Mouse (Mus musculus) stomach, embryonic 15.5 days (tissue): ENCODE measurements around the gene Nedd4. TPM values are rescaled to one million over a fixed set of nuclear protein-coding genes. Genes with fewer than 3 reads are reported as not detected.

Experiments used
- ATAC-seq: fragments of 200-750 bp; cut with Nextera tagmentation; 2 replicates; pipeline ENCODE4 v1.8.0; 2017; ENCODE audit warnings: low read depth, moderate number of reproducible peaks, moderate TSS enrichment; ENCODE audit not compliant: insufficient read depth, low FRiP score
- H3K27ac ChIP-seq: fragments of 300-500 bp; sonication (generic); 2 replicates; pipeline ENCODE4 v1.5.1; 2015; ENCODE audit warnings: mild to moderate bottlenecking, inconsistent platforms
- H3K27me3 ChIP-seq: fragments of 300-500 bp; sonication (generic); replicated peaks from 2 replicates; pipeline ENCODE4 v1.6.1; 2015; ENCODE audit warnings: inconsistent platforms
- H3K36me3 ChIP-seq: fragments of 300-500 bp; sonication (generic); 2 replicates; pipeline ENCODE4 v1.6.1; 2015; ENCODE audit warnings: inconsistent platforms
- H3K4me1 ChIP-seq: fragments of 300-500 bp; sonication (generic); 2 replicates; pipeline ENCODE4 v1.6.1; 2015; ENCODE audit warnings: inconsistent platforms
- H3K4me2 ChIP-seq: fragments of 300-500 bp; sonication (generic); 2 replicates; pipeline ENCODE4 v1.6.1; 2015; ENCODE audit warnings: mild to moderate bottlenecking, inconsistent platforms
- H3K4me3 ChIP-seq: fragments of 300-500 bp; sonication (generic); replicated peaks from 2 replicates; pipeline ENCODE4 v1.5.1; 2015; ENCODE audit warnings: inconsistent platforms
- H3K9ac ChIP-seq: fragments of 300-500 bp; sonication (generic); 2 replicates; pipeline ENCODE4 v1.6.1; 2015; ENCODE audit warnings: inconsistent platforms
- H3K9me3 ChIP-seq: fragments of 300-500 bp; sonication (generic); 2 replicates; pipeline ENCODE4 v1.6.1; 2016; ENCODE audit warnings: inconsistent platforms
- WGBS: fragments of 180-500 bp; shearing (Covaris S2); methylation state at CpG from one replicate; pipeline ENCODE4 v1.1.7; 2015; 5-methylcytosine and 5-hydroxymethylcytosine counted together
- polyA plus RNA-seq: library from polyadenylated mRNA; unstranded; fragments of >200 nt; fragmentation: Nextera tagmentation; extraction: Ambion mirVana; gene quantifications from 2 replicates; pipeline ENCODE4 v1.2.1, GENCODE M21; 2015

Nedd4 gene
- polyA plus RNA-seq, 1 experiment from 2014 or later: 502 TPM

- Histone ChIP-seq H3K36me3 (no peaks in the 10 kb centered on the region), H3K4me2 (no peak overlapping the region), H3K9ac (no peak overlapping the region), H3K9me3 (no peaks in the 10 kb centered on the region), H3K27me3 (no peaks in the 10 kb centered on the region), H3K4me1 (peaks cover 7% of the 10 kb centered on the region; the same call in 1 of the 2 replicates), H3K27ac (no peak overlapping the region), H3K4me3 (no peak overlapping the region)
- ATAC-seq: peak; percentile 66; the same call in 1 of the 2 replicates
- 63% methylated on average over 6 of the region's 6 CpGs for WGBS
Observed at GRCm38 (mm10) chr9:72654593-72655242, 7.4 kb upstream of the Nedd4 start.

- ATAC-seq: no peak
- 63% methylated on average over 5 of the region's 5 CpGs for WGBS
Observed at GRCm38 (mm10) chr9:72655602-72656001, 6.5 kb upstream of the Nedd4 start.

DNA sequence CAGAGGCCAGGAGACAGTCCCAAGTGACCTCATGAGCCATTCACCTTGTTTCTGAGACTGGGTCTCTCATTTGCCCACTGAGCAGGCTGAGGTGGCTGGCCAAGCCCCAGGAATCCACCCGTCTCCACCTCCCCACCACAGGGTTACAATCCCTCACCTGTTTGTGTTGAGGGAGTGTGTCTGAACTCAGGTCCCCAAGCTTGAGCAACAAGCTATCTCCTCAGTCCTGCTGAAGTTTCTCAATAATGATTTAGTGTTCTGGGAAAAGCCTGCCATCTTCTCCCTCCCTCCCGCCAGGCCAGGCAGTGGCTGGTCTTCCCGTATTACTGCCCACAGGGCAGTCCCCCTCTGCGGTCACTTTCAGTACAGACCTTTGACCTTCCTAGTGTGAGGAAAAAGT is 5.7 kb upstream of the Nedd4 start:
- H3K9ac ChIP-seq: no peak overlapping the region
- H3K4me2 ChIP-seq: no peak overlapping the region
- H3K9me3 ChIP-seq: no peaks in the 10 kb centered on the region
- H3K27me3 ChIP-seq: no peaks in the 10 kb centered on the region
- H3K4me1 ChIP-seq: peaks cover 7% of the 10 kb centered on the region; the same call in 1 of the 2 replicates
- H3K36me3 ChIP-seq: no peaks in the 10 kb centered on the region
- peak overlapping the region; percentile 26; the same call in 1 of the 2 replicates for H3K27ac ChIP-seq
- H3K4me3 ChIP-seq: no peak overlapping the region
- 48% methylated on average over 4 of the region's 4 CpGs for WGBS
- no peak for ATAC-seq

More at GRCm38 (mm10) chr9:72655602-72656001, 6.5 kb upstream of the Nedd4 start:
- H3K4me2 ChIP-seq: no peak overlapping the region
- H3K27me3 ChIP-seq: no peaks in the 10 kb centered on the region
- H3K27ac ChIP-seq: no peak overlapping the region
- no peak overlapping the region for H3K9ac ChIP-seq
- H3K4me3 ChIP-seq: no peak overlapping the region
- H3K4me1 ChIP-seq: peaks cover 7% of the 10 kb centered on the region; the same call in 1 of the 2 replicates
- H3K9me3 ChIP-seq: no peaks in the 10 kb centered on the region
- no peaks in the 10 kb centered on the region for H3K36me3 ChIP-seq

DNA sequence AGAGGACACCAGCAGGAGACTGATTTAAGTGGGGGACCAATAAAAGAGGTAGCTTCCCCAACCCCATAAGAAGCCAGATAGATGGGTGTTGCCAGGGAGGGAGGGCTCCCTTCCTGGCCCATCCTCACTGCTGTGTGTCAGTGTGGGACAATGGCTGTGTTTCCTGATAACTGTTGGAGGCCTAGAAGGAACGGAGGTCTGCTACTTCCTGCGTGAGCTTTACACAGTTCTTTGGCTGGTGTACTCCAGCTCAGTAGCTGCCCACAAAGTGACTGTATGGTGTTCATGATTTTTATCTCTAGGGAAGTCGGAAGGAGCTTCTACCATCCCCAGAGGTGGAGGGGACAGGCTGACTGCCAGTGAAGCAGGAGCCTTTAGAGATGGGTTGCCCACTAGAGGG is 5.2 kb upstream of the Nedd4 start:
- 55% methylated on average over 3 of the region's 3 CpGs for WGBS
- Histone ChIP-seq H3K4me1 (peaks cover 7% of the 10 kb centered on the region; the same call in 1 of the 2 replicates), H3K27ac (no peak overlapping the region; the same call in 1 of the 2 replicates), H3K9me3 (no peaks in the 10 kb centered on the region), H3K36me3 (no peaks in the 10 kb centered on the region), H3K4me2 (no peak overlapping the region), H3K4me3 (no peak overlapping the region), H3K27me3 (no peaks in the 10 kb centered on the region), H3K9ac (no peak overlapping the region)
- no peak for ATAC-seq

DNA sequence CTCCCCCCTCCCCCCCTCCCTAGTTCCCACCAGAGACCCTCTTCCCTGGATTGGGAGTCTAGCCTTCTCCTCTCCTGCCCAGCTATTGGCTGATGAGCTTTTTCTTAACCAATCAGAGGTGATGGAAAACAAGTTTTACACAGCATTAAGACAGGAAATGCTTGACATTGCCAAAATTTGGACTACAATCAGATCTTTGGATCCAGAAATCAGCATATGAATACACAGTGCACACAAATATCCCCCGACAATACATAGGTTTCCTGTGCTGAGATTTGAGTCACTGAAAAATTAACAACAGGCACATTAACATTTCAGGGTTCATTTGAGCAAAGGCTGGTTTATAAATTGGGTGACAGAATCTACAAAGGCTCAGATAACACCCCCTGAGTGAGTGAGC is 4.5 kb upstream of the Nedd4 start:
- H3K9me3 ChIP-seq: no peaks in the 10 kb centered on the region
- H3K27ac ChIP-seq: no peak overlapping the region
- H3K27me3 ChIP-seq: no peaks in the 10 kb centered on the region
- no peaks in the 10 kb centered on the region for H3K36me3 ChIP-seq
- no peak overlapping the region for H3K4me2 ChIP-seq
- 76% methylated on average over 1 of the region's 1 CpGs for WGBS
- ATAC-seq: no peak
- no peak overlapping the region for H3K4me3 ChIP-seq
- H3K4me1 ChIP-seq: peaks cover 5% of the 10 kb centered on the region; the same call in 1 of the 2 replicates
- no peak overlapping the region for H3K9ac ChIP-seq

DNA sequence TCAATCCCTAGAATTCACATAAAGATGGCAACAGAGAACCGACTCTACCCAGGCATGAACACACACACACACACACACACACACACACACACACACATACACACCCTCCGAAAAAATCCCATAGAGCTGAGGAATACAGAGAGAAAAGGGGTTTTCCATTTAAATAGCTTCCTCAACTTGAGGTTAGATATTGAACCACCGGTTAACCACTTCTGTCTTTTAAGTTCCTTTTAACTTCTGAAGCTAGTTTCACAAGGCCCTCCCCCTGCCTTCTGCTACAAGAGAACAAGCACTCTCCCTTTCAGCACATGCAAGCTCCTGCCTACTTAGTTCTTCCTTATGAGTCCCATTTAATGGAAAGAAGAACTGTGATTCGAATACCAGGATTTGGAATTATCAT is 2.0 kb upstream of the Nedd4 start:
- no peak overlapping the region for H3K4me2 ChIP-seq
- no peaks in the 10 kb centered on the region for H3K27me3 ChIP-seq
- 0 out of 2 replicates have a peak, but pooled peaks cover 4% of the 10 kb centered on the region for H3K36me3 ChIP-seq
- peaks cover 15% of the 10 kb centered on the region for H3K4me1 ChIP-seq
- no peak overlapping the region; the same call in 1 of the 2 replicates for H3K27ac ChIP-seq
- no peak overlapping the region for H3K4me3 ChIP-seq
- no peak overlapping the region for H3K9ac ChIP-seq
- H3K9me3 ChIP-seq: no peaks in the 10 kb centered on the region
- ATAC-seq: no peak
- WGBS: 78% methylated on average over 4 of the region's 4 CpGs

GRCm38 (mm10) chr9:72660911-72661310 is 1.2 kb upstream of the Nedd4 start:
- H3K9ac ChIP-seq: no peak overlapping the region
- no peak for ATAC-seq
- H3K4me1 ChIP-seq: peaks cover 22% of the 10 kb centered on the region
- 30% methylated on average over 1 of the region's 1 CpGs for WGBS
- H3K27me3 ChIP-seq: no peaks in the 10 kb centered on the region
- H3K27ac ChIP-seq: peak overlapping the region; percentile 77
- H3K4me3 ChIP-seq: no peak overlapping the region
- peak overlapping the region; percentile 81; the same call in 1 of the 2 replicates for H3K4me2 ChIP-seq
- H3K9me3 ChIP-seq: no peaks in the 10 kb centered on the region
- 0 out of 2 replicates have a peak, but pooled peaks cover 4% of the 10 kb centered on the region for H3K36me3 ChIP-seq

- WGBS: 1% methylated on average over 13 of the region's 13 CpGs
- peak overlapping the region; percentile 62 for H3K9ac ChIP-seq
- ATAC-seq: no peak
Observed at GRCm38 (mm10) chr9:72661561-72661894, 618 bp upstream of the Nedd4 start.

DNA sequence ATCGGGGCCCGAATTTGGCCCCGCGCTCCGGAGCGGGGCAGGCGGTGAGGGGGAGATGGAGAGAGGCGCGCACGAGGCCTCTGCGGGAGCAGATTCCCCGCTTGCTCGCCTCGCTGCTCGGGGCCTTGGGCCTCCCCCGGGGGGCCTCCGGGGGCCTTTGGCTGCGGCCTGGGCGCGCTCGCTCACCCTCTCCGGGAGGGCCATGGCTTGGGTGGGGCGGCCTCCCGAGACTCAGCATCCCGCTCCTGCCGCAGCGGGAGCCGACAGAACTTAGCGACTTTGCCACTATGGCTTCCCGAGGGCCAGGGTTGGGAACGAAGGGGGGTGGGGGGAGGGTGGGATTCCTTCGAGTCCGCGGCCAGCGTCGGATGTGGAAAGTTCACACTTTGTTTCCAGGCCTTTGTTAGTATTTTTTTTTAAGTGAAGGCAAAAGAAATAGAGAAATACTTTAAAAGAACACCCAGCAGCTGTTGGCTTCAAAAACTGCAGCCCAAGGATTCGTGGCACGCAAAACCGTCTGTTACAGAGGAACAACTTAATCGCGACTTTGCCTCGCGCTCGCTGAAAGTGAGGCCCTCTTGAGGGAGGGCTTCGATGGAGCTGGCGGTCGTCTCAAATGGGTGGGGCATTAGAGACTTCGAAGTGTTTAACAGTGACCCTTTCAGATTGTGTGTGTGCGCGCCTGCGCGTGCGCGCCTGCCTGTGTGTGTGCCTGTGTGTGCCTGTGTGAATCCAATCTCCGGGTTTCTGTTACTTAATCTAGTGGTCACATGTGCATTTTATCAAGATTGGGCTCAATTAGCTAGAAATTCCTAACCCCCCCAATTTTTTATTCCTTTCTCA is 766 bp downstream of the Nedd4 start:
- Histone ChIP-seq H3K36me3 (0 out of 2 replicates have a peak, but pooled peaks cover 13% of the 10 kb centered on the region), H3K4me1 (peaks cover 31% of the 10 kb centered on the region), H3K27ac (peak overlapping the region; percentile 98), H3K27me3 (no peaks in the 10 kb centered on the region), H3K4me2 (peak overlapping the region; percentile 81), H3K9ac (peak overlapping the region; percentile 95), H3K9me3 (no peaks in the 10 kb centered on the region), H3K4me3 (peak overlapping the region; percentile 88)
- under 1% methylated on average over 53 of the region's 55 CpGs for WGBS
- peak; percentile 72 for ATAC-seq

More at GRCm38 (mm10) chr9:72661561-72661894, 618 bp upstream of the Nedd4 start:
- H3K27ac ChIP-seq: peak overlapping the region; percentile 98
- peak overlapping the region; percentile 88 for H3K4me3 ChIP-seq
- no peaks in the 10 kb centered on the region for H3K9me3 ChIP-seq
- H3K4me1 ChIP-seq: peaks cover 22% of the 10 kb centered on the region
- H3K4me2 ChIP-seq: peak overlapping the region; percentile 81
- H3K36me3 ChIP-seq: 0 out of 2 replicates have a peak, but pooled peaks cover 4% of the 10 kb centered on the region
- no peaks in the 10 kb centered on the region for H3K27me3 ChIP-seq

DNA sequence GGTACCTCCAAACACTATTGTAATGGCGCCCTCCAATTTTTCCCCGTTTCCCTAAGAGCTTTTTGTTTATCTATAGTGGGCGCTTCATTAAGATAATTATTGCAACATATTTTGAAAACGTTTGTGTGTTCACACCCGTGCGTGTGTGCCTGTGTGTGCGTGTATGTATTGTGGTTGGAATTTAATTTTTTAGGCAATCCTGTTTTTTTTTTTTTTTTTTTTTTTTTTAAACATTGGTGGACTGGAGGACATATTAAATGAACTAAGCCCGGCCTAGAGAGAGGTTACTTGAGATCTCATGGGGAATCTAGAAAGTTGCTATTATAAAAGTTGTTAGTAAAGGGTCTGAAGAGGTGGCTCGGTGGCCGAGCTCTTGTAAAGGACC is 1.4 kb downstream of the Nedd4 start:
- 4% methylated on average over 10 of the region's 10 CpGs for WGBS
- ATAC-seq: no peak

DNA sequence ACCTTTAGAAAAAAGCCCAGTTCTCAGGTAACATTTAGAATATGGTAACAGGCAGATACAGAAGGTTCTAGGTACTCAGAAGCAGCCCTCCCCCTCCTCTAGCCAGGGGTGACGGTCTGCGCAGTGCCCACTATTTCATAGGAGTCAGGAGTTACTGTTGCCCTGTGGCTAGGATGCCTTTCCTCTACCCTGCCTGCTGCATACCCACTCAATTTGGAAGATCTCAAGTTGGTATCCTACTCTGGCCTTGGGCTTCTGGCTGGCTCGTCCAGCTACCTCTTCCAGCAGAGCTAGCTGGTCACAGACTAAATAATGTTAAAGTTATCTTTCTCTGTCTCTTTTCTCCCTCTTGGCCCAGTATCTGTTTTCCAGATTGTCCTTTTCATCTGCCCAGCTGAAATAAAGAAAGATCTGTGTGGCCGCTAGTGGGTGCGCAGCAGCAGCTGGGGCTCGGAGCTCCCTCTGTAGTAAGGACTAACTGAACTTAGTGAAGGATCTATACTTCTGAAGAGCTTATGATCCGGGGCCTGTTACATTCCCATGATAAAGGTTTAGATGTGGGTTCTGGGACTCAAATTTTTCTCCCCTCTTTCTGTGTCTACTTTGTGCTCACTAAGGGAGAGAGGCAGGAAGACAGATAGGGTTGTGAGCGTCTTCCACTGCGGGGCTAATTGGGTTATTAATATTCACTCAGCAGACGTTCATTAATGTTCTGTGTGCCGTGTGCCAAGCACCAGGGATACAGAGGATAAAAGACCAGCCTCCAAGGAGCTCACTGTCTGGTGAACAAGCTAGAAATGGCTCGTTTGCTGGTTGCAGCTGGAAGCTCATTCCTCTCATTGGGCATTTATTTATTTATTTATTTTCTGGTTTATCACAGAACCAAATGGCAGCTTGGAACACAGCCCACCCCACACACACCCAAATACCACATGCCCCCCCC is 2.5 kb downstream of the Nedd4 start:
- 29% methylated on average over 12 of the region's 12 CpGs for WGBS
- H3K9ac ChIP-seq: 0 out of 2 replicates have a peak overlapping the region, but pooled peaks have one; percentile 31
- no peaks in the 10 kb centered on the region for H3K27me3 ChIP-seq
- peak overlapping the region; percentile 98 for H3K27ac ChIP-seq
- peak overlapping the region; percentile 81 for H3K4me2 ChIP-seq
- H3K36me3 ChIP-seq: peaks cover 19% of the 10 kb centered on the region; the same call in 1 of the 2 replicates
- peak overlapping the region; percentile 88 for H3K4me3 ChIP-seq
- no peaks in the 10 kb centered on the region for H3K9me3 ChIP-seq
- no peak for ATAC-seq
- peaks cover 37% of the 10 kb centered on the region for H3K4me1 ChIP-seq

More for the DNA sequence above, 1.4 kb downstream of the Nedd4 start:
- Histone ChIP-seq H3K27ac (peak overlapping the region; percentile 98), H3K27me3 (no peaks in the 10 kb centered on the region), H3K9me3 (no peaks in the 10 kb centered on the region), H3K4me3 (peak overlapping the region; percentile 88), H3K36me3 (0 out of 2 replicates have a peak, but pooled peaks cover 13% of the 10 kb centered on the region), H3K9ac (peak overlapping the region; percentile 95), H3K4me1 (peaks cover 31% of the 10 kb centered on the region), H3K4me2 (peak overlapping the region; percentile 81)
